Mouse (Mus musculus) gonadal fat pad, adult 2 months (tissue): ENCODE results near the gene Trafd1. TPM values are rescaled to one million over a fixed set of nuclear protein-coding genes. Genes with fewer than 3 reads are reported as not detected.
"Not testable (repeated sequence)": the region's sequence is repeated elsewhere in the genome, so short reads cannot be mapped to it uniquely, and the experiment has no call there.

Source experiments
- DNase-seq: peaks from one replicate; pipeline ENCODE4 v3.0.0-alpha.2; 2012; ENCODE audit warnings: low read depth
- polyA plus RNA-seq: library from polyadenylated mRNA; depleted of rRNA; stranded (reverse); fragments of >200 nt; gene quantifications from 2 replicates; pipeline ENCODE4 v1.2.3, GENCODE M21; 2012; rRNA removed

The Trafd1 gene
- polyA plus RNA-seq, 1 experiment = 71.9 TPM

DNA sequence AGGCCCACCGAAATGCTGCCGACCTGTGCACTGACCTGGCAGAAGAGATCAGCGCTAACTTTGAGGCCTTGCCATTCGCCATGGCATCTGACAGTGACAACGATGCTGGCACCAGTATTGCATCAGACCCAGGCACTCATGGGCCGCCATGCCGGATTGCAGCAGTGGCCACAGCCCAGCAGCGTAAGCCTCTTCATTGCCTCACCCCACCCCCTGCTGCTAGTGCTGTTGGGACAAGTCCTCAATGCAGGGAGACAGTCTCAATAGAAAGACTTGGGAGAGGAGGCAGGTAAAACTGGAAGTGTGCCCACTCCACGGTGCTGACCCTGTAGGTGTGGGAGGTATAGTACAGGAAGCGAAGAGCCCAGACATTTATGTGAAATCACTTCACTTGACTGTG is 53.7 kb downstream of the Trafd1 start:
- DNase-seq = peak; percentile 50

DNA sequence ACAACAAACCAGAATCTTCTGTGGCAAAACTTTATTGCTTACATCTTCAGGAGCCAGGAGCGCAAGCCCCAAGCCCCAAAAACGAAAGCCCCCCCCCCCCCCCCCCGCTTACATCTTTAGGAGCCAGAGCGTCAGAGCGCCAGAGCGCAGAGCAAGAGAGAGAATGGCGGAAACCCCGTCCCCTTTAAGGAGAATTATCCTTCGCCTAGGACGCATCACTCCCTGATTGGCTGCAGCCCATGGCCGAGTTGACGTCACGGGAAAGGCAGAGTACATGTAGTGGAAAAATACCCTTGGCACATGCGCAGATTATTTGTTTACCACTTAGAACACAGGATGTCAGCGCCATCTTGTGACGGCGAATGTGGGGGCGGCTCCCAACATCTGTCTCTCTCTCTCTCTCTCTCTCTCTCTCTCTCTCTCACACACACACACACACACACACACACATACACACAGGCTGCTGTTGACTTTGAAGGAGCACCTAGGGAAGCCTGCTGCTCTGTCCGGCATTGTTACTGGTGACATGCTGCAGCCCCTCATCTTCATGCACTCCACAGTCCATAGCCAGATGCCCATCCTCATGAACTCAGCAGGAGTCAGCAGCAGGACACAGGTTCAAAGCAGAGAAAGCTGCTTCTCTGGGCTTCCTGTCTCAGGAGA is 55.1 kb downstream of the Trafd1 start:
- not testable (repeated sequence) for DNase-seq

DNA sequence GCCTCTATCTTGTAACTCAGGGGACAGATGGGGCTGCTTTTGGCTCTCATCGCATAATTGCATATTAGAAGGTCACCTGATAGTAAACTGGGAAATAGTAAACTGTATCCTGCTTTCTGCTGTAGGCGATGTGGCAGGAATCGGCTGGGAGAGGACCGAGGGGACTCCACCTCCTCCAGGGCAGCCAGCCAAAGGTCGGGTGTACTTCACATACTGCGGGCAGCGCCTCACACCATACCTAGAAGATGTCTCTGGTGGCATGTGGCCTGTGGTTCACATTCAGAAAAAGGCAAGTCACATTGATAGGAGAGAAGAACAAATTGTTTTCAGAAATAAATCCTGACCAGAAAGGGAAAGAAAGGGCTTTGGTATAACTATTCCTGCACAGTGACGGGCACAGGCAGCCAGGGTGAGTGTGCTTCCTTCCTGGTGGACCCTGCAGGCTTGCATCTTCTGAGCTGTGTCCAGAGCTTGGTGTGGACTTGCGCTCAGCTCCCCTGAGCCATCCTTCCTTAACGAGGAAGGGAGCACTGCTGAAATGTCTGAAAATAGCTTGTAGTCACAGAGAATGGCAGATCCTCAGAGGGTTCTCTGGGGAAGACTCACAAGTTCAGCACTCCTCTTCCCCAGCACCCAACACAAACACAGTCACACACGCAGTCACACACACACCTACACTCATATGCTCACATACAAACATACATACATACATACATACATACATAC is 55.9 kb downstream of the Trafd1 start:
- no peak for DNase-seq

GRCm38 (mm10) chr5:121326079-121326805 is 59.2 kb downstream of the Trafd1 start:
- no peak for DNase-seq

Other genes with a start within 250 kb of the Trafd1 start
- gene Ptpn11, start 194.2 kb downstream of the Trafd1 start, polyA plus RNA-seq = 57.6 and 60.3 TPM in 2 replicates
- 380 and 391 TPM in 2 replicates for gene Rpl6, start 181.2 kb downstream of the Trafd1 start, polyA plus RNA-seq
- gene Hectd4, start 165.4 kb downstream of the Trafd1 start, polyA plus RNA-seq = 13.0 and 15.6 TPM in 2 replicates
- gene Naa25, start 12.3 kb upstream of the Trafd1 start, polyA plus RNA-seq = 7.9 and 8.0 TPM in 2 replicates
- 11.1 and 12.0 TPM in 2 replicates for gene Tmem116, start 66.3 kb upstream of the Trafd1 start, polyA plus RNA-seq
- 65.3 and 66.6 TPM in 2 replicates for gene Erp29, start 66.9 kb upstream of the Trafd1 start, polyA plus RNA-seq
- 0.05 and 0.32 TPM in 2 replicates for gene Adam1b, start 117.8 kb upstream of the Trafd1 start, polyA plus RNA-seq
- 4.7 and 4.8 TPM in 2 replicates for gene Adam1a, start 159.8 kb upstream of the Trafd1 start, polyA plus RNA-seq
- gene Gm42878, start 159.8 kb upstream of the Trafd1 start, polyA plus RNA-seq = 0.33 TPM in 1 of 2 replicates, not detected in the other
- gene Mapkapk5, start 160.3 kb upstream of the Trafd1 start, polyA plus RNA-seq = 45.5 and 48.9 TPM in 2 replicates
- 790 and 869 TPM in 2 replicates for gene Aldh2, start 208.2 kb upstream of the Trafd1 start, polyA plus RNA-seq
- 17.4 and 21.3 TPM in 2 replicates for gene Acad12, start 233.3 kb upstream of the Trafd1 start, polyA plus RNA-seq